Mouse (Mus musculus) hindlimb bud, embryonic 11.5 days (tissue): ENCODE data around the gene Chil1.

Experiments
- DNase-seq: peaks from one replicate; pipeline ENCODE4 v3.0.0-alpha.2; 2012; ENCODE audit warnings: low read depth, low spot score; ENCODE audit errors: extremely low spot score

Chil1 gene

GRCm38 (mm10) chr1:134168985-134169697, 12.8 kb upstream of the Chil1 start:
- DNase-seq, result no peak

GRCm38 (mm10) chr1:134173081-134173480, 8.9 kb upstream of the Chil1 start:
- no peak for DNase-seq

- DNase-seq, result no peak
These were observed 4.0 kb upstream of the Chil1 start for GRCm38 (mm10) chr1:134177976-134178375.

GRCm38 (mm10) chr1:134184089-134184488, 2.1 kb downstream of the Chil1 start:
- DNase-seq, result no peak

GRCm38 (mm10) chr1:134188217-134188616, 6.2 kb downstream of the Chil1 start:
- DNase-seq, result no peak

GRCm38 (mm10) chr1:134188989-134189729, 7.2 kb downstream of the Chil1 start:
- DNase-seq, result no peak

GRCm38 (mm10) chr1:134191192-134191591, 9.2 kb downstream of the Chil1 start:
- no peak for DNase-seq

GRCm38 (mm10) chr1:134192024-134192423, 10.0 kb downstream of the Chil1 start:
- no peak for DNase-seq

GRCm38 (mm10) chr1:134193126-134193525, 11.2 kb downstream of the Chil1 start, which contains the start of gene Mybph:
Gene Mybph, plus strand, starts transcription at chr1:134193448.
- no peak for DNase-seq

- no peak for DNase-seq
These were observed 11.8 kb downstream of the Chil1 start for GRCm38 (mm10) chr1:134193674-134194197.

GRCm38 (mm10) chr1:134194298-134195022, 12.5 kb downstream of the Chil1 start:
- DNase-seq, result no peak

GRCm38 (mm10) chr1:134195117-134195516, 13.1 kb downstream of the Chil1 start:
- DNase-seq, result no peak

- DNase-seq, result no peak
These were observed 13.6 kb downstream of the Chil1 start for GRCm38 (mm10) chr1:134195571-134195970.

- DNase-seq, result no peak
These were observed 14.0 kb downstream of the Chil1 start for GRCm38 (mm10) chr1:134195979-134196378.

- DNase-seq, result no peak
These were observed 14.4 kb downstream of the Chil1 start for GRCm38 (mm10) chr1:134196386-134196785.

GRCm38 (mm10) chr1:134197325-134197982, 15.5 kb downstream of the Chil1 start:
- no peak for DNase-seq

GRCm38 (mm10) chr1:134198197-134198995, 16.4 kb downstream of the Chil1 start:
- DNase-seq, result no peak

- DNase-seq, result no peak
These were observed 18.5 kb downstream of the Chil1 start for GRCm38 (mm10) chr1:134200481-134200880.

- no peak for DNase-seq
These were observed 19.2 kb downstream of the Chil1 start for GRCm38 (mm10) chr1:134200998-134201686.
